Mouse (Mus musculus) gastrocnemius, postnatal 4 days (tissue): ENCODE measurements around the gene Pip4p1. TPM values are rescaled to one million over a fixed set of nuclear protein-coding genes. Genes with fewer than 3 reads are reported as not detected.
"Not testable (repeated sequence)": the region's sequence is repeated elsewhere in the genome, so short reads cannot be mapped to it uniquely, and the experiment has no call there.

Experiments used
- DNase-seq, 2 experiments: peaks; one replicate each; pipeline ENCODE4 v3.0.0; 2021 to 2022; ENCODE audit warnings: low spot score in 2 of 2, mixed read lengths in 2 of 2
- total RNA-seq, 2 experiments: library from RNA; stranded (reverse); gene quantifications; 2 replicates each; pipeline ENCODE4 v1.2.3; 2021

The Pip4p1 gene
- total RNA-seq, 2 experiments from 2014 or later, result 23.5 to 25.2 TPM

DNA sequence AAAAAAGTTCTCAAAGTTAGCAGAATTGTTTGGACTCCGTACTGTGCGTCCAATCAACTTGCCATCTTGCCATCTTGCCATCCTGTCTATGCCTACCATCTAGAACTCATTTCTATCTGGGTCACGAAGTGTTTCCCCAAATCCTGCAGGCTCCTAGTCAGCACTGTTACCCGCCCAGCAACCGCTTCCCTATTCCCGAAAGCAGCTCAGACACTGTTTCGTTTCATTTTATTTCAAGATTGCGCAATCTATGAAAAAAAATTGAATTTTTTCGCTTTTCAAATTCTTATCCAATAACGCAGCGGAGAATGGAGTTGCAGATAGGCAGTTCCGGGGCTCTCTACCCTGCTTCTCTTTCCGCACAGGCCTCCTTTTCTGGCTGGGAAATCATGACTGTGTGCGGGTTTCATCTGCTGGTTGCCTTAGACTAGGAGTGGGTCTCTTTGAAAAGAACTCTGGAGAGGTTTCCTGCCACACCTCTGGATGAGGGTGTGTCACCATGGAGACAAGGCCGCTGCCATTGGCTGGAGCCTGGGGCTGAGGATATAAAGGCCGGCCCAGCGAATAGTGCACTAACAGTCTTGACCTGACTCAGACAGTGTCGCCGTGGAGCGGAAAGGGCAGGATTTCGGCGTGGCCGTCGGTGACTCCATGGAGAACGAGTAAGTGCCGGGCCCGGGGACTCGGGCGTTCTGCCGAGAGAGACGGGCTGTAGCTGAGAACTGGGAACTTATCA is 13.4 kb upstream of the Pip4p1 start, which contains the start of gene Gm49342:
Gene Gm49342, plus strand, starts transcription at position 586 of the 736 bp plus-strand sequence.
- DNase-seq, result peak; percentile 91 to 95

- no peak for DNase-seq
Measured at GRCm38 (mm10) chr14:50938940-50939339, 8.3 kb upstream of the Pip4p1 start.

- DNase-seq, result no peak
Measured at GRCm38 (mm10) chr14:50938119-50938908, 7.7 kb upstream of the Pip4p1 start.

GRCm38 (mm10) chr14:50936649-50937048 is 6.0 kb upstream of the Pip4p1 start:
- DNase-seq, result no peak

- no peak for DNase-seq
Measured at GRCm38 (mm10) chr14:50931493-50932020, 901 bp upstream of the Pip4p1 start.

GRCm38 (mm10) chr14:50930377-50930753 is 291 bp downstream of the Pip4p1 start:
- no peak for DNase-seq

DNA sequence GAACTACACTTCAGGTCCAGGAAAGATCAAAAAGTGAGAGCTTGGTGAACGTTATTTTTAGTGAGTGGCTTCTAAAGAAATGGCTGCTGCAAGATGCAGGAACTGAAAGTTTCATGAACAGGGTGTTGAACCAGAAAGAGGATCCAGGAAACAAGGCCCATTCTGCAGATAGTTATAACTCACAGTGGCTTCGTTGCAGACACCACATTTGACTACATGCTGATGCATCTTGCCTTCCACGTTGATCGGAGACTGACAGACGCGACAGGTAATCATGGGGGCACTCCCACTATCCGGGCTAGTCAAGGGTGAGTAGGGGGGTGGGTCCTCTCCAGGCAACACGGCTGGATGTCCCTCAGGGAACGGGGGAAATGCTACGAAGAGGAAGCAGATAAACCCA is 705 bp downstream of the Pip4p1 start:
- no peak for DNase-seq

- DNase-seq, result no peak
Measured at GRCm38 (mm10) chr14:50927366-50927765, 3.3 kb downstream of the Pip4p1 start.

GRCm38 (mm10) chr14:50925111-50925920 is 5.3 kb downstream of the Pip4p1 start:
- no peak for DNase-seq

DNA sequence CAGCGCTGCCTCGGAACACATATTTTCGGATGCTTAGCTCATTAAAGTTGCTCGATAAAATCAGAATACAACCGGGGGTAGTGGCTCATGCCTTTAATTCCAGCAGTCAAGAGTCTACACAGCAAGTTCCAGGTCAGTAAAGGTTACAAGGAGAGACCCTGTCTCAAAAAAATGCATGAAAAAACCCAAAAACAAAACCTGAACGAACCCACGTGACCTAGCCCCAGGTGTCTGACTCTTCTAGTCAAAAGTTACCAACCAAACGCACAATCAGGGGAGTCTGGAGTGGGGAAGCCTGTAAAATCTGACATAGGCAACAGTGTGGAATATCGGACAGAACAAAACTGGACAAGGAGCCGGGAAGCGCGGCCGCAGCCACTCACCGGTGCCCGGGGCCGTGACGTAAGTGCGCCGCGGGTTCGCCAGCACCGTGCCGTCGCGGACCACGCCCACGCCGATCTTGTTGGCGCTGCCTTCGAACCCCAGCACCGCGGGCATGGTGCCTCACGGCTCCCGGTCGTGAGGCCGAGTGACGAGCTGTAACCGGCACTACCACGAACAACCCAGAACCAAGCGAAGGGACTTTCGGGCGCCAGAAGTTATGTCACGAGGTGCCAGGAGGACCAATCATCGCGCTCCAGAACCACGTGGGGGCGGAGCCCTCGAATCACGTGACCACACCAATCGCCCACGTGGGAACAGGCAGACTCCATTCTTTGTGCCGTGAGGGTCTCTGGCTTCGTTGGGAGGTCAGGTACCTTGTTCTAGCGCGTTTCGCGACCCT is 6.2 kb downstream of the Pip4p1 start, which contains the start of the genes Osgep and Apex1:
Gene Osgep, minus strand, starts transcription at position 613 of the 784 bp plus-strand sequence.
Gene Apex1, plus strand, starts transcription at position 688 of the 784 bp plus-strand sequence.
- peak; percentile 91 to 96 for DNase-seq

GRCm38 (mm10) chr14:50923437-50923836 is 7.2 kb downstream of the Pip4p1 start:
- not testable (repeated sequence) for DNase-seq

- no peak for DNase-seq
Measured at GRCm38 (mm10) chr14:50911356-50911755, 19.3 kb downstream of the Pip4p1 start.

DNA sequence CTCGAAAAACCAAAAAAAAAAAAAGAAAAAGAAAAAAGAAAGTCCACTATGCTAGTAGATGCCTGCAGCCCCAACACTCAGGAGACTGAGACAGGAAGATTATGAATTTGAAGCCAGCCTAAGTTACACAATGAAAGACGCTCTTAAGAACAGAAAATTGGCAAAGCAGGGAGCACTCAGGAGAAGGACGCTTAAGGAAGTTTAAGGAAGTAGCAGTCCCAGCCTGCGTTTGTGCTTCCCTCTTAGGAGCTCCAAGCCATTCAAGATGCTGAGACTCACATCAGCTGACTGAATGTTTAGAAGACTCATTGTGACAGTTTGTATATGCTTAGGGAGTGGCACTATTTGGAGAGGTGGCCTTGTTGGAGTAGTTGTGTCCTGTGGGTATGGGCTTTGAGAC is 22.5 kb downstream of the Pip4p1 start:
- no peak for DNase-seq

DNA sequence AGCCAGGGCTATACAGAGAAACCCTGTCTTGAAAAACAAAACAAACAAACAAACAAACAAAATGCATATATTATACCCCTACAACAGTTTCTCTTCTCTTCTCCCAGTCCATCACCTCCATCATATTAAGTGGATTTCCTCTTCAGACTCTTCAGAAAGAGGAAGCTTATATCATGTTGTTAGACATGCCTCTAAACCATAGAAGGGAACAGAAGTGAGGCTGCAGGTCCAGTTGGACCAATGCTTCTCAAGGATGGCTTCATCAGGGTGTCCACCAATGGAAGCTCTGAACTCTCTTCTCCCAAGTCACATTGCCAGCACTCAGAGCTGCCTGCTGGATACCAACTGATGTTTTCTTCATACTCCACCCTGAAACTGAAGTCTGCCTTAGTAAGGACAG is 25.3 kb downstream of the Pip4p1 start:
- DNase-seq, result not testable (repeated sequence)

DNA sequence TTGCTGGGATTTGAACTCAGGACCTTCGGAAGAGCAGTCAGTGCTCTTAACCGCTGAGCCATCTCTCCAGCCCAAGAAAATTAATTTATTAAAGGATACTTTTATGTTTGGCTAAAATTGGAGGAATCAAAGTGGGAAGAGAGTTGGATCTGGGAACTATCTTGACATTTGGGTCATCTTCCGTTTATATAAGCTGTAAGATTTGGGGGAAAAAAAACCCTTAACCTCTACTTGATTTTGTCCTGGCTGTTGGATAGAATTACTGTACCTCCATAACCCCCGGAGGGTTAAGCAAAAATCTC is 25.9 kb downstream of the Pip4p1 start:
- DNase-seq, result no peak

DNA sequence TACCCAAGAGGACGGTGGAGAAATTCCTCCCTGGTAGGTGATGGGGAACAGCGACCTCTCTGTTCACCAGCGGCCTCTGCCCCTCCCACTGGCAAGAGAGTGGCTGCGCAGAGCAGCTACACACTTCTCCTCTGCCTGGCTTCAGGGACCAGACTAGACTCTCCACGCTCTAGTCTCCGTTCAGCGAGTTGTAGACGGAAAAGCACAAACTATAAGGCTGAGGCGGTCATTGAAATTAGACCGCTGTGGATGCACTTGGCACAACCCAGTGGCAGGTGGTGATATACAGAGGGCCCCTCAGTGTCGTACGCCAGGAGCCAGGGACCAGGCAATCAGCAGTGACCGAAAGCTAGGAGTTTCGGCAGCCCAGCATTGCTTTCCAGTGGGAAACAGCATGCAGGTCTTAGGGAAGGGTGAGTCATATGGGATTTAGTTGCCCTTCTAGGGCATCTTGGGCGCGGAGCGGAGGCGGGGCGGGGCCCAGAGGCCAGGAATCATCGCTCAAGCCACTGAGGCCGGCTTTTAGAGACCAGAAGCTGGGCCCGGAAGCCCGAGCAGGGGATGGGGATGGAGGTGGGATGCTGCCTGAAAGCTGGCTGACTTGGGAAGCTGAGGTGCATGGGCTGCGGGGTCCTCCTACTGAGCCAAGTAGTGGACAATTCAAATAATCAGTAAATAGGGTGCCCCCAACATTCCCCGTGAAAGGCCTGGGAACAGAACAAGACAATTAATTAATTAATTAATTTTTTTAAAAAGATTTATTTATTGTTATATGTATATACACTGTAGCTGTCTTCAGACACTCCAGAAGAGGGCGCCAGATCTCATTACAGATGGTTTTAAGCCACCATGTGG is 26.5 kb downstream of the Pip4p1 start:
- peak in 1 of 2 experiments; percentile 29 for DNase-seq

- DNase-seq, result not testable (repeated sequence)
Measured at GRCm38 (mm10) chr14:50897992-50898391, 32.7 kb downstream of the Pip4p1 start.

DNA sequence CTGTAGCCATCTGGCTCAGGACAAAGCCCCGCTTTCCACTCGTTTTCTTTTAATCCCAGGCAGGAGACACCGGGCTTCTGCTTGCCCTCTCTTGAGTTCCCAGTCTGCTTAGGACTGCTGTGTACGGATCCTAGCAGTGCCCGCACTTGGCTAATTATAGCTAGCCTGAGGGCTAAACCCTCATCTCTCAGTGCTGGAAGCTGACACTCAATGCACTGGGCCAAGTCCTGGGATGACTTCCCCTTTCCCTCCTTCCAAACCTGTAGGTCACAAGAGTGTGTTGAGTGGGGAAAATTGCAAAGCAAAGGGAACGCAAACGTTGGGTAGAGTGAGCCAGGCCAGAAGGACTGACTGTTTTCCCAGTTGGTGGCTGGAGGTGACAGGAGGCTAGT is 33.3 kb downstream of the Pip4p1 start, which contains the start of gene Klhl33:
Gene Klhl33, minus strand, starts transcription at position 134 of the 392 bp plus-strand sequence.
- no peak for DNase-seq

DNA sequence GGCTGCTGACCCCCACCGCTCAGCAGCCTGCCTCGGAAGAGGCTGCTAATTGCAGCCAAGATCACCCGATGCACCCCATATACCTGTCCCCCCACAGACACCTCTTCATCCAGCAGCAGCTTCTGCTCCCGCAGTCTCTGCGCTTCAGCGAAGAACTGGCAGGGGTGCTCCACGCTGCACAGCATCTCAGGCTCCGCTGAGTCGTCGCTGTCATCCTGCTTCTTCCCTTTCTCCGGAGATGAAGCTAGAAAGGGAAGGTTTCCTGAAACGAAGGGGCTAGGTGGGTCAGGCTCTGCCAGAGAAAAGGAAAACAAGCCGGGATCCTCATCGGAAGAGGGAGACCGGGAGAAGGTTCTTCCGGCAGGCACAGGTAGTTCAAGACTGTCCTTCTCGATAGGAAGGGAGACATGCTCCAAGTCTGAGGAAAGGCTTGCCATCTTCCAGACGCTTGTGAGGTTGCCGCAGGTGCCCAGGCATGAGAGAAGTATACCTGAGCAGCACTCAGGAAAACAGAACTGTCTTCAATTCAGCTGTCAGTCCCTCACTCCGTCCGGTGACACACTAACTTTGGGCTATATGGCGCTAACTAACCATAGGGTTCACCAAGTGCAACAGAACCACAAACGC is 33.8 kb downstream of the Pip4p1 start:
- peak in 1 of 2 experiments; percentile 16 for DNase-seq
